Comparison of ENCODE assay signal across 32 mouse cellular contexts in the genomic region with DNA sequence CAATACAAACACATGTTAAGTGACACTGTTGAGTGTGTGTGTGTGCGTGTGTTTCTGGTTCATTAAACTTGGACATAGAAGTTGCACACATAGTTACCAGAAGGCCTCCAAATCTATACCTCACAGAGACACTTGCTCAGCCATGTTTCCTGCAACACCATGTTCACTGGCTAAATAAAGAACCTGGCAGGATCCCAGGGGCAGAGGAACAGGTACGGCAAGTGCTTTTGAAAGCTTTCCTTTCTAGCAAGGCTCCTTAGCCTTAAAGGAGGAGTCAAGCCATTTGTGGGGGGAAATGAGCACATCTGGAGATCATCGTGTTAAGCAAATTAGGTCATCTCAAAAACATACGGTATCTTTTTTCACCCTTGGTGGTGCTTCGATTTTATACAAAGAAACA. TPM values are rescaled to one million over a fixed set of nuclear protein-coding genes. Genes with fewer than 3 reads are reported as not detected.
DNase-seq lines count a peak whose midpoint lies in the region; ATAC-seq and TF ChIP-seq lines count a peak whose summit lies in the region.
"Had no signal": no experiment of that assay in that cellular context is flagged by ENCODE, and none has a peak within 500 bp of the region (broad histone marks: within the 10 kb centered on the region; RNA-seq: fewer than 3 reads in every experiment).

No protein-coding gene starts in this region.

- DNase-seq in gastrocnemius, adult 2 months: peak; percentile 28
- no peak for DNase-seq in gastrocnemius, postnatal 10 days
- DNase-seq in limb, embryonic 14.5 days (ENCODE audit: low spot score): peak; percentile 32
- no peak for DNase-seq in limb, embryonic 10.5 days (ENCODE audit: low spot score)
- peak; percentile 56 for DNase-seq in urinary bladder, postnatal 14 days (ENCODE audit: low spot score)
- DNase-seq in urinary bladder, postnatal 10 days (ENCODE audit: low spot score): no peak
- DNase-seq in right cerebral cortex, postnatal 25 days: no peak
- DNase-seq: adrenal gland, postnatal 10 days; cerebellum, adult 8-10 months; cerebellum, postnatal 25 days; kidney, adult 2 months; kidney, postnatal 4 days; layer of hippocampus, postnatal 36 days; left cerebral cortex, postnatal 4 days; liver; lung, adult 2 months; retina, postnatal 1 day; right cerebral cortex, postnatal 14 days; thymus, postnatal 36 days had no signal

- no peaks in the 10 kb centered on the region for H3K9me3 ChIP-seq in limb, embryonic 14.5 days (ENCODE audit: control insufficient read depth, low read length)
- no peaks in the 10 kb centered on the region for H3K9me3 ChIP-seq in limb, embryonic 10.5 days (replicated peaks)
- H3K9me3 ChIP-seq: forebrain, embryonic 10.5 days; forebrain, embryonic 15.5 days; G1E; heart, embryonic 12.5 days; hindbrain, embryonic 12.5 days; intestine, embryonic 15.5 days; midbrain, embryonic 10.5 days; midbrain, embryonic 15.5 days; neural tube, embryonic 15.5 days; stomach, embryonic 15.5 days had no signal

- WGBS in limb, embryonic 14.5 days: 50% methylated on average over 5 of the region's 5 CpGs
- WGBS in limb, embryonic 10.5 days: 86% methylated on average over 5 of the region's 5 CpGs

- intact Hi-C loops in gastrocnemius, adult 2 months (cut with DNase I): no loop called here

- no peaks in the 10 kb centered on the region for H3K36me3 ChIP-seq in limb, embryonic 14.5 days (ENCODE audit: control insufficient read depth, insufficient read depth, low read length)
- H3K36me3 ChIP-seq in limb, embryonic 10.5 days: no peaks in the 10 kb centered on the region
- H3K36me3 ChIP-seq: forebrain, embryonic 15.5 days; heart, embryonic 12.5 days; hindbrain, embryonic 12.5 days; midbrain, embryonic 15.5 days; neural tube, embryonic 15.5 days; stomach, embryonic 15.5 days had no signal

- H3K4me1 ChIP-seq in limb, embryonic 14.5 days (ENCODE audit: control insufficient read depth, insufficient read depth, low read length): no peaks in the 10 kb centered on the region
- H3K4me1 ChIP-seq in limb, embryonic 10.5 days: no peaks in the 10 kb centered on the region
- H3K4me1 ChIP-seq: forebrain, embryonic 15.5 days; hindbrain, embryonic 12.5 days; intestine, embryonic 15.5 days; midbrain, embryonic 10.5 days; midbrain, embryonic 15.5 days; neural tube, embryonic 15.5 days; stomach, embryonic 15.5 days had no signal

- H3K27me3 ChIP-seq in limb, embryonic 14.5 days (ENCODE audit: control insufficient read depth, insufficient read depth, low read length): no peaks in the 10 kb centered on the region
- no peaks in the 10 kb centered on the region for H3K27me3 ChIP-seq in limb, embryonic 10.5 days (ENCODE audit: low read depth, poor library complexity, severe bottlenecking)
- H3K27me3 ChIP-seq: forebrain, embryonic 15.5 days; heart, embryonic 12.5 days; hindbrain, embryonic 12.5 days; intestine, embryonic 15.5 days; midbrain, embryonic 15.5 days; neural tube, embryonic 15.5 days; stomach, embryonic 15.5 days had no signal

- no peak overlapping the region for H3K9ac ChIP-seq in limb, embryonic 14.5 days (ENCODE audit: low read depth, low read length, severe bottlenecking)
- H3K9ac ChIP-seq: forebrain, embryonic 15.5 days; heart, embryonic 12.5 days; hindbrain, embryonic 12.5 days; intestine, embryonic 15.5 days; liver, embryonic 14.5 days; midbrain, embryonic 15.5 days; neural tube, embryonic 15.5 days; stomach, embryonic 15.5 days had no signal

- no peak for TF ChIP-seq POLR2A in limb, embryonic 14.5 days (IDR thresholded peaks at IDR 0.05; ENCODE audit: borderline replicate concordance, extremely low read depth, insufficient read depth, insufficient read length)

- no peak overlapping the region for H3K4me2 ChIP-seq in limb, embryonic 14.5 days (replicated peaks; ENCODE audit: low read depth, low read length, severe bottlenecking)
- H3K4me2 ChIP-seq: forebrain, embryonic 15.5 days; heart, embryonic 12.5 days; hindbrain, embryonic 12.5 days; intestine, embryonic 15.5 days; midbrain, embryonic 15.5 days; neural tube, embryonic 15.5 days; stomach, embryonic 15.5 days had no signal

- TF ChIP-seq CTCF in gastrocnemius, adult 2 months (IDR thresholded peaks at IDR 0.05): no peak

- H3K4me3 ChIP-seq in gastrocnemius, adult 2 months: no peak overlapping the region
- H3K4me3 ChIP-seq in limb, embryonic 14.5 days (replicated peaks; ENCODE audit: low read length): no peak overlapping the region
- H3K4me3 ChIP-seq in limb, embryonic 10.5 days: no peak overlapping the region
- H3K4me3 ChIP-seq: forebrain, embryonic 10.5 days; forebrain, embryonic 15.5 days; heart, embryonic 12.5 days; hindbrain, embryonic 12.5 days; intestine, embryonic 15.5 days; midbrain, embryonic 10.5 days; midbrain, embryonic 15.5 days; neural tube, embryonic 15.5 days; stomach, embryonic 15.5 days had no signal

- no peak for ATAC-seq in limb, embryonic 14.5 days (ENCODE audit: low FRiP score, low read depth)
- ATAC-seq: forebrain, embryonic 15.5 days; hindbrain, postnatal 0 days; intestine, embryonic 15.5 days; midbrain, embryonic 15.5 days had no signal

- H3K27ac ChIP-seq in gastrocnemius, adult 2 months: no peak overlapping the region
- H3K27ac ChIP-seq in limb, embryonic 14.5 days (replicated peaks; ENCODE audit: low read depth, low read length): no peak overlapping the region
- no peak overlapping the region for H3K27ac ChIP-seq in limb, embryonic 10.5 days
- H3K27ac ChIP-seq: forebrain, embryonic 10.5 days; forebrain, embryonic 15.5 days; hindbrain, embryonic 12.5 days; hindbrain, postnatal 0 days; intestine, embryonic 15.5 days; liver, embryonic 14.5 days; midbrain, embryonic 10.5 days; midbrain, embryonic 15.5 days; neural tube, embryonic 15.5 days; stomach, embryonic 15.5 days had no signal

RNA-seq across cellular contexts. Expression of gene F2rl2, which starts 6.7 kb away (rescaled TPM):
- total RNA-seq in gastrocnemius, adult 2 months (2021): not detected
- under 1 TPM in 1 of 2 experiments, not detected in 1; 0.16 TPM for total RNA-seq in gastrocnemius, postnatal 10 days (2021)
- polyA plus RNA-seq in limb, embryonic 14.5 days (2012; rRNA removed): 0.16 and 0.46 TPM in 2 replicates
- polyA plus RNA-seq in limb, embryonic 14.5 days (2014; fragmentation: Nextera tagmentation; extraction: Ambion mirVana): 0.21 and 0.33 TPM in 2 replicates
- polyA plus RNA-seq in limb, embryonic 10.5 days (2016; fragmentation: Nextera tagmentation; extraction: Ambion mirVana): 1.1 and 1.4 TPM in 2 replicates
- total RNA-seq: gastrocnemius, adult 18-20 months had no signal
- polyA plus RNA-seq: G1E had no signal

Comparison
In these comparisons a context has a peak if more than half of its experiments do, and no peak if none do; other contexts are left out.
1. DNase-seq: peak in gastrocnemius, adult 2 months (single experiment), limb, embryonic 14.5 days (single experiment) and urinary bladder, postnatal 14 days (single experiment); none in gastrocnemius, postnatal 10 days (single experiment), limb, embryonic 10.5 days (single experiment), urinary bladder, postnatal 10 days (single experiment) and right cerebral cortex, postnatal 25 days (single experiment).